In genomic region chr8:10611636-10612035, GRCm38 (mm10) we compare ENCODE assay signal across 28 mouse cellular contexts.
DNase-seq lines count a peak whose midpoint lies in the region; ATAC-seq and TF ChIP-seq lines count a peak whose summit lies in the region.
"Had no signal": no experiment of that assay in that cellular context is flagged by ENCODE, and none has a peak within 500 bp of the region (broad histone marks: within the 10 kb centered on the region; RNA-seq: fewer than 3 reads in every experiment).

No protein-coding gene starts in this region.

- H3K27me3 ChIP-seq in MEL (ENCODE audit: control insufficient read depth in 1 of 2, insufficient read depth in 2 of 2, low read length in 2 of 2), result no peaks in the 10 kb centered on the region
- H3K27me3 ChIP-seq: embryonic facial prominence, embryonic 13.5 days; forebrain, embryonic 15.5 days; heart, embryonic 13.5 days; hindbrain, embryonic 12.5 days; hindbrain, embryonic 15.5 days had no signal

- H3K27ac ChIP-seq in MEL (ENCODE audit: control insufficient read depth, low read depth, low read length), result no peak overlapping the region
- H3K27ac ChIP-seq: embryonic facial prominence, embryonic 10.5 days; embryonic facial prominence, embryonic 13.5 days; forebrain, embryonic 12.5 days; forebrain, embryonic 15.5 days; heart, adult 2 months; heart, embryonic 10.5 days; heart, embryonic 13.5 days; hindbrain, embryonic 12.5 days; hindbrain, embryonic 15.5 days had no signal

- TF ChIP-seq CTCF in MEL (IDR thresholded peaks at IDR 0.05 in 2 of 3, conservative IDR thresholded peaks at IDR 0.05 in 1 of 3; ENCODE audit: control insufficient read depth in 1 of 3, insufficient read depth in 1 of 3, low read depth in 2 of 3, low read length in 3 of 3, poor library complexity in 1 of 3, severe bottlenecking in 1 of 3), result no peak

- no peak overlapping the region for H3K4me3 ChIP-seq in MEL (ENCODE audit: control insufficient read depth in 1 of 2, insufficient read depth in 1 of 2, low read depth in 2 of 2, low read length in 2 of 2)
- H3K4me3 ChIP-seq: embryonic facial prominence, embryonic 10.5 days; embryonic facial prominence, embryonic 13.5 days; erythroblast, embryonic 14.5 days; forebrain, embryonic 12.5 days; forebrain, embryonic 15.5 days; heart, adult 2 months; heart, embryonic 10.5 days; heart, embryonic 13.5 days; hindbrain, embryonic 12.5 days; hindbrain, embryonic 15.5 days had no signal

- H3K79me2 ChIP-seq in MEL (ENCODE audit: control insufficient read depth, insufficient read depth, low read length, poor library complexity), result no peaks in the 10 kb centered on the region

- peak; percentile 44 for ATAC-seq in megakaryocyte progenitor cell, adult 5-6 weeks (replicated peaks; ENCODE audit: poor library complexity)
- ATAC-seq: forebrain, embryonic 15.5 days; intestine, postnatal 0 days; Patski had no signal

- no peak for TF ChIP-seq EP300 in MEL (IDR thresholded peaks at IDR 0.05; ENCODE audit: low read depth in 1 of 2, low read length in 2 of 2)

- peak; percentile 36 for DNase-seq in adrenal gland, adult 2 months
- DNase-seq in adrenal gland, postnatal 10 days, result no peak
- DNase-seq in heart, adult 11 months, result peak; percentile 54
- no peak for DNase-seq in heart, postnatal 36 days
- DNase-seq in MEL (ENCODE audit: low read depth, low spot score), result peak; percentile 4
- no peak for DNase-seq in kidney, postnatal 25 days
- no peak for DNase-seq in layer of hippocampus, adult 18-20 months (ENCODE audit: low spot score in 2 of 2)
- DNase-seq: cerebellum, adult 11-12 months; cerebellum, adult 8-10 months; cerebellum, postnatal 10 days; cerebellum, postnatal 36 days; embryo, embryonic 11 days; gastrocnemius, postnatal 25 days; heart, adult 2 months; heart, postnatal 14 days; kidney, adult 2 months had no signal

- no peak for TF ChIP-seq POLR2A in MEL (IDR thresholded peaks at IDR 0.05; ENCODE audit: control insufficient read depth in 1 of 2, insufficient read depth in 1 of 2, low read depth in 1 of 2, low read length in 2 of 2, poor library complexity in 1 of 2)

- no peaks in the 10 kb centered on the region for H3K36me3 ChIP-seq in MEL (ENCODE audit: control insufficient read depth in 1 of 2, insufficient read depth in 2 of 2, low read length in 2 of 2)
- H3K36me3 ChIP-seq: embryonic facial prominence, embryonic 10.5 days; embryonic facial prominence, embryonic 13.5 days; forebrain, embryonic 12.5 days; forebrain, embryonic 15.5 days; heart, embryonic 10.5 days; heart, embryonic 13.5 days; hindbrain, embryonic 12.5 days; hindbrain, embryonic 15.5 days had no signal

- no peaks in the 10 kb centered on the region for H3K9me3 ChIP-seq in MEL (replicated peaks; ENCODE audit: insufficient read depth, low read length)
- H3K9me3 ChIP-seq: embryonic facial prominence, embryonic 13.5 days; forebrain, embryonic 12.5 days; forebrain, embryonic 15.5 days; heart, embryonic 10.5 days; heart, embryonic 13.5 days; hindbrain, embryonic 12.5 days; hindbrain, embryonic 15.5 days had no signal

- H3K4me1 ChIP-seq in MEL (ENCODE audit: control insufficient read depth in 1 of 2, insufficient read depth in 2 of 2, low read length in 2 of 2), result no peaks in the 10 kb centered on the region
- H3K4me1 ChIP-seq: forebrain, embryonic 15.5 days; hindbrain, embryonic 15.5 days had no signal

- TF ChIP-seq RAD21 in MEL (IDR thresholded peaks at IDR 0.05; ENCODE audit: low read depth, low read length), result no peak

- H3K9ac ChIP-seq in MEL (ENCODE audit: control insufficient read depth, low read depth, low read length, poor library complexity, severe bottlenecking), result no peak overlapping the region
- H3K9ac ChIP-seq: embryonic facial prominence, embryonic 13.5 days; forebrain, embryonic 12.5 days; forebrain, embryonic 15.5 days; heart, embryonic 13.5 days; hindbrain, embryonic 12.5 days; hindbrain, embryonic 15.5 days had no signal

- intact Hi-C loops in heart, postnatal 36 days (cut with DNase I), result no loop called here

TF ChIP-seq in MEL, 35 proteins besides CTCF, POLR2A, EP300 and RAD21:
- TF ChIP-seq SMC3 (IDR thresholded peaks at IDR 0.05; ENCODE audit: low read depth, low read length) (no peak), USF1 (IDR thresholded peaks at IDR 0.05; ENCODE audit: low read depth, low read length) (no peak), JUND (IDR thresholded peaks at IDR 0.05; ENCODE audit: low read depth, low read length) (no peak), POLR2AphosphoS2 (IDR thresholded peaks at IDR 0.05; ENCODE audit: low read length) (no peak), GATA1 (IDR thresholded peaks at IDR 0.05; ENCODE audit: low read depth, low read length) (no peak), UBTF (IDR thresholded peaks at IDR 0.05; ENCODE audit: borderline replicate concordance, insufficient read depth, low read depth, low read length) (no peak), TBP (IDR thresholded peaks at IDR 0.05; ENCODE audit: low read depth, low read length) (no peak), MAX (IDR thresholded peaks at IDR 0.05; ENCODE audit: low read length) (no peak)

Comparison
In these comparisons a context has a peak if more than half of its experiments do, and no peak if none do; other contexts are left out.
1. DNase-seq: peak in adrenal gland, adult 2 months (single experiment), heart, adult 11 months (single experiment) and MEL (single experiment); none in adrenal gland, postnatal 10 days (single experiment), heart, postnatal 36 days (0 of 2), kidney, postnatal 25 days (0 of 2) and layer of hippocampus, adult 18-20 months (0 of 2).